Mouse (Mus musculus) kidney, adult 2 months (tissue): ENCODE measurements around the gene Ak2.

ENCODE experiments used
- CTCF ChIP-seq: fragments of 200-500 bp; conservative IDR thresholded peaks from 2 replicates; pipeline ENCODE4 v1.5.1; 2011; ENCODE audit warnings: low read depth, mild to moderate bottlenecking, control low read depth, low read length, moderate library complexity, mixed read lengths; ENCODE audit not compliant: insufficient read depth, insufficient read length
- POLR2A ChIP-seq: fragments of 200-500 bp; IDR thresholded peaks from one replicate; pipeline ENCODE4 v1.6.1; 2011; ENCODE audit warnings: low read depth, low read length, control low read depth

GRCm38 (mm10) chr4:129058207-129059092 is 66.7 kb downstream of the Ak2 start, which contains the start of gene Rnf19b:
- TF ChIP-seq POLR2A (no peak), CTCF (no peak)
